Mouse (Mus musculus) kidney, adult 10 weeks (tissue): ENCODE data around the gene Calcoco1. TPM values are rescaled to one million over a fixed set of nuclear protein-coding genes. Genes with fewer than 3 reads are reported as not detected.

Experiments used
- polyA plus RNA-seq: library from polyadenylated mRNA; stranded (reverse); fragments of 350-450 nt; fragmentation: Illumina TruSeq; extraction: RNeasy Lipid Tissue Mini Kit (QIAGEN cat#74804); gene quantifications from one replicate; pipeline ENCODE4 v1.2.3, GENCODE M21; 2014; ENCODE audit warnings: low read depth, low replicate concordance

Calcoco1 gene
- 63.3 TPM for polyA plus RNA-seq

GRCm38 (mm10) chr15:102721980-102722475 lies at the start of gene Calcoco1:
TSS of gene Calcoco1 (minus strand) at chr15:102722178.

DNA sequence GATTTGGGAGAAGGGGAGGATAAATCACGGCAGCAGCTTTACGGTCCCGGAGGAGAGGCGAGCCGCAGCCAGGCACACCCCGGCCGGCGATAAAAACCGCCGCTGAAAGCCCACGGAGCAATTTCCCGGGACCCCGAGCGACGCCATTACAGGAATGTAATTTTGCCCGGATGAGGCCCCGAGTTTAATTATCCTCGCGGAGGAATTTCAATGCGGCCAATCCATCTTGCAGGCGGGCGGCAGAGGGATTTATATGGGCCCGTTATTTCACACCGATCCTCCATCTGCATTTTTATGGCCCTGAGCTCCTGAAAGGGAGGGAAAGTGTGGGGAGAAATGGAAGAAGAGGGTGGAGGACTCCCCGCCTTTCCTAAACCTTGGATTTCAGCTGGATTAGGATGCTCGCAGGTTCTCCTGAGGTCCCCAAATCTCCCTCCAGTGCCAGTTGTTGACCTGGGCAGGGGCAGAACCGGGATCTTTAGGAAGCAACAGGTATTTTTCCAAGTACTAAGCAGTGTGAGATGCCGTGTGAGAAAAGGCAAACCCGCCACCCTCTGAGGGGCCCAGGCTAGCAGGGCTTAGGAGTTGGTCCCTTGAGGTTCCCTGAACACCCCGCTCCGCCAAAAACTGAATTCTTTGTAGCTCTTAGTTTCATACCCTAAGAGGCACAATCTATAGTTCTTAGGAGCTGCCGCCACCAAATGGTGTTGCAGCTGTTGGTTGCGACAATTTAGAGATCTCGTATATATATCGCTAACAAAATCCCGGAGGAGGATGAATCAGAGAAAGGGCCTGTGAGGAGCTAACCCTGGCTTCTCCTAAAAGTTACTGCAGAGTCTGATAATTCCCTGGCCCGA lies 49.5 kb downstream of the Calcoco1 start, which contains the start of gene Atp5g2:
TSS of gene Atp5g2 (minus strand) at position 138 of the 857 bp plus-strand sequence.

Other genes starting within 250 kb of the Calcoco1 start
- gene Gm10337, start 218.5 kb downstream of the Calcoco1 start, polyA plus RNA-seq = not detected
- 1.4 TPM for gene Map3k12, start 205.1 kb downstream of the Calcoco1 start, polyA plus RNA-seq
- 1.1 TPM for gene Tarbp2, start 204.0 kb downstream of the Calcoco1 start, polyA plus RNA-seq
- gene Npff, start 197.2 kb downstream of the Calcoco1 start, polyA plus RNA-seq = not detected
- not detected for gene Gm28047, start 97.1 kb downstream of the Calcoco1 start, polyA plus RNA-seq
- gene Atf7, start 96.7 kb downstream of the Calcoco1 start, polyA plus RNA-seq = 23.5 TPM
- gene Atp5g2, start 49.8 kb downstream of the Calcoco1 start, polyA plus RNA-seq = 17.9 TPM
- not detected for gene Hoxc13, start 198.9 kb upstream of the Calcoco1 start, polyA plus RNA-seq
- gene Hoxc12, start 214.6 kb upstream of the Calcoco1 start, polyA plus RNA-seq = not detected
- gene Hoxc11, start 232.2 kb upstream of the Calcoco1 start, polyA plus RNA-seq = not detected
- 32.6 TPM for gene Hoxc10, start 244.6 kb upstream of the Calcoco1 start, polyA plus RNA-seq
- 1.3 TPM for gene Hoxc5, start 245.3 kb upstream of the Calcoco1 start, polyA plus RNA-seq